Mouse (Mus musculus): ENCODE data around the gene 6030468B19Rik. TPM values are rescaled to one million over a fixed set of nuclear protein-coding genes. Genes with fewer than 3 reads are reported as not detected.

6030468B19Rik gene
- 13.5 and 16.7 TPM in 2 replicates for polyA plus RNA-seq (2011; ENCODE audit: insufficient read depth, insufficient read length, low replicate concordance, missing spikeins)

GRCm38 (mm10) chr11:117797511-117798159 lies at the start of gene 6030468B19Rik:
TSS of gene 6030468B19Rik (plus strand) at chr11:117797660.
- Histone ChIP-seq H3K4me1 (ENCODE audit: control insufficient read depth, insufficient read depth, low read length) (peaks cover 7% of the 10 kb centered on the region), H3K4me3 (replicated peaks; ENCODE audit: control insufficient read depth, low read depth, low read length) (peak within 1 kb of the TSS; percentile 79), H3K27ac (ENCODE audit: control insufficient read depth, insufficient read depth, low read depth, low read length, poor library complexity) (peak within 1 kb of the TSS; percentile 81)
- 48% methylated on average over 9 of the region's 9 CpGs for WGBS
- TF ChIP-seq POLR2A (IDR thresholded peaks at IDR 0.05; ENCODE audit: borderline replicate concordance, control insufficient read depth, low read depth, low read length) (peak; percentile 69), CTCF (IDR thresholded peaks at IDR 0.05; ENCODE audit: control insufficient read depth, insufficient read depth, low read length) (no peak)

- no peak for TF ChIP-seq CTCF (IDR thresholded peaks at IDR 0.05; ENCODE audit: control insufficient read depth, insufficient read depth, low read length)
- no peak overlapping the region for H3K4me3 ChIP-seq (replicated peaks; ENCODE audit: control insufficient read depth, low read depth, low read length)
- 87% methylated on average over 4 of the region's 4 CpGs for WGBS
- no peaks in the 10 kb centered on the region for H3K4me1 ChIP-seq (ENCODE audit: control insufficient read depth, insufficient read depth, low read length)
- H3K27ac ChIP-seq (ENCODE audit: control insufficient read depth, insufficient read depth, low read depth, low read length, poor library complexity), result no peak overlapping the region
Observed at GRCm38 (mm10) chr11:117748628-117749027, 48.8 kb upstream of the 6030468B19Rik start.

- TF ChIP-seq CTCF (IDR thresholded peaks at IDR 0.05; ENCODE audit: control insufficient read depth, insufficient read depth, low read length) (no peak), POLR2A (IDR thresholded peaks at IDR 0.05; ENCODE audit: borderline replicate concordance, control insufficient read depth, low read depth, low read length) (no peak)
- Histone ChIP-seq H3K4me3 (replicated peaks; ENCODE audit: control insufficient read depth, low read depth, low read length) (no peak overlapping the region), H3K27ac (ENCODE audit: control insufficient read depth, insufficient read depth, low read depth, low read length, poor library complexity) (no peak overlapping the region), H3K4me1 (ENCODE audit: control insufficient read depth, insufficient read depth, low read length) (no peaks in the 10 kb centered on the region)
- 84% methylated on average over 10 of the region's 10 CpGs for WGBS
Observed at GRCm38 (mm10) chr11:117749414-117749813, 48.0 kb upstream of the 6030468B19Rik start.

GRCm38 (mm10) chr11:117751544-117751943 lies 45.9 kb upstream of the 6030468B19Rik start:
- Histone ChIP-seq H3K4me1 (ENCODE audit: control insufficient read depth, insufficient read depth, low read length) (no peaks in the 10 kb centered on the region), H3K4me3 (replicated peaks; ENCODE audit: control insufficient read depth, low read depth, low read length) (no peak overlapping the region), H3K27ac (ENCODE audit: control insufficient read depth, insufficient read depth, low read depth, low read length, poor library complexity) (no peak overlapping the region)
- no peak for TF ChIP-seq POLR2A (IDR thresholded peaks at IDR 0.05; ENCODE audit: borderline replicate concordance, control insufficient read depth, low read depth, low read length)
- TF ChIP-seq CTCF (IDR thresholded peaks at IDR 0.05; ENCODE audit: control insufficient read depth, insufficient read depth, low read length), result no peak
- WGBS, result 92% methylated on average over 6 of the region's 6 CpGs

- TF ChIP-seq POLR2A (IDR thresholded peaks at IDR 0.05; ENCODE audit: borderline replicate concordance, control insufficient read depth, low read depth, low read length), result no peak
- no peak for TF ChIP-seq CTCF (IDR thresholded peaks at IDR 0.05; ENCODE audit: control insufficient read depth, insufficient read depth, low read length)
- no peak overlapping the region for H3K4me3 ChIP-seq (replicated peaks; ENCODE audit: control insufficient read depth, low read depth, low read length)
- H3K4me1 ChIP-seq (ENCODE audit: control insufficient read depth, insufficient read depth, low read length), result no peaks in the 10 kb centered on the region
- WGBS, result 94% methylated on average over 7 of the region's 7 CpGs
- H3K27ac ChIP-seq (ENCODE audit: control insufficient read depth, insufficient read depth, low read depth, low read length, poor library complexity), result no peak overlapping the region
Observed at GRCm38 (mm10) chr11:117755891-117756290, 41.6 kb upstream of the 6030468B19Rik start.

- no peak for TF ChIP-seq POLR2A (IDR thresholded peaks at IDR 0.05; ENCODE audit: borderline replicate concordance, control insufficient read depth, low read depth, low read length)
- TF ChIP-seq CTCF (IDR thresholded peaks at IDR 0.05; ENCODE audit: control insufficient read depth, insufficient read depth, low read length), result no peak
- H3K4me3 ChIP-seq (replicated peaks; ENCODE audit: control insufficient read depth, low read depth, low read length), result no peak overlapping the region
- 87% methylated on average over 10 of the region's 10 CpGs for WGBS
- H3K27ac ChIP-seq (ENCODE audit: control insufficient read depth, insufficient read depth, low read depth, low read length, poor library complexity), result no peak overlapping the region
- peaks cover 1% of the 10 kb centered on the region; the same call in 1 of the 2 replicates for H3K4me1 ChIP-seq (ENCODE audit: control insufficient read depth, insufficient read depth, low read length)
Observed at GRCm38 (mm10) chr11:117759267-117759666, 38.2 kb upstream of the 6030468B19Rik start.

- no peak for TF ChIP-seq POLR2A (IDR thresholded peaks at IDR 0.05; ENCODE audit: borderline replicate concordance, control insufficient read depth, low read depth, low read length)
- no peak overlapping the region for H3K27ac ChIP-seq (ENCODE audit: control insufficient read depth, insufficient read depth, low read depth, low read length, poor library complexity)
- H3K4me3 ChIP-seq (replicated peaks; ENCODE audit: control insufficient read depth, low read depth, low read length), result no peak overlapping the region
- WGBS, result 90% methylated on average over 26 of the region's 26 CpGs
- H3K4me1 ChIP-seq (ENCODE audit: control insufficient read depth, insufficient read depth, low read length), result peaks cover 1% of the 10 kb centered on the region; the same call in 1 of the 2 replicates
Observed at GRCm38 (mm10) chr11:117760374-117761119, 36.9 kb upstream of the 6030468B19Rik start.

- no peak overlapping the region for H3K27ac ChIP-seq (ENCODE audit: control insufficient read depth, insufficient read depth, low read depth, low read length, poor library complexity)
- WGBS, result 90% methylated on average over 13 of the region's 13 CpGs
- H3K4me3 ChIP-seq (replicated peaks; ENCODE audit: control insufficient read depth, low read depth, low read length), result no peak overlapping the region
- TF ChIP-seq CTCF (IDR thresholded peaks at IDR 0.05; ENCODE audit: control insufficient read depth, insufficient read depth, low read length), result no peak
- TF ChIP-seq POLR2A (IDR thresholded peaks at IDR 0.05; ENCODE audit: borderline replicate concordance, control insufficient read depth, low read depth, low read length), result no peak
- H3K4me1 ChIP-seq (ENCODE audit: control insufficient read depth, insufficient read depth, low read length), result peaks cover 1% of the 10 kb centered on the region; the same call in 1 of the 2 replicates
Observed at GRCm38 (mm10) chr11:117761801-117762200, 35.7 kb upstream of the 6030468B19Rik start.
